Mouse (Mus musculus): ENCODE measurements around the gene Lax1.
A peak's percentile ranks its signal among the peaks of the same experiment; 100 is the strongest.
"Not testable (repeated sequence)": the region's sequence is repeated elsewhere in the genome, so short reads cannot be mapped to it uniquely, and the experiment has no call there.

Lax1 gene

GRCm38 (mm10) chr1:133688301-133688700 is 1.6 kb downstream of the Lax1 start:
- no peak for DNase-seq (ENCODE audit: low spot score in 2 of 2)

GRCm38 (mm10) chr1:133685749-133686519 is 4.0 kb downstream of the Lax1 start:
- no peak for DNase-seq (ENCODE audit: low spot score in 2 of 2)

- DNase-seq (ENCODE audit: low spot score in 2 of 2), result no peak
Measured at GRCm38 (mm10) chr1:133671801-133672200, 18.1 kb downstream of the Lax1 start.

- no peak for DNase-seq (ENCODE audit: low spot score in 2 of 2)
Measured at GRCm38 (mm10) chr1:133671266-133671665, 18.6 kb downstream of the Lax1 start.

GRCm38 (mm10) chr1:133670776-133671175 is 19.1 kb downstream of the Lax1 start:
- DNase-seq (ENCODE audit: low spot score in 2 of 2), result no peak

- no peak for DNase-seq (ENCODE audit: low spot score in 2 of 2)
Measured at GRCm38 (mm10) chr1:133670190-133670589, 19.7 kb downstream of the Lax1 start.

GRCm38 (mm10) chr1:133668618-133669017 is 21.3 kb downstream of the Lax1 start:
- no peak for DNase-seq (ENCODE audit: low spot score in 2 of 2)

- DNase-seq (ENCODE audit: low spot score in 2 of 2), result no peak
Measured at GRCm38 (mm10) chr1:133667721-133668120, 22.2 kb downstream of the Lax1 start.

- not testable (repeated sequence) for DNase-seq (ENCODE audit: low spot score in 2 of 2)
Measured at GRCm38 (mm10) chr1:133665713-133666112, 24.2 kb downstream of the Lax1 start.

- DNase-seq (ENCODE audit: low spot score in 2 of 2), result no peak
Measured at GRCm38 (mm10) chr1:133664203-133664970, 25.5 kb downstream of the Lax1 start.

GRCm38 (mm10) chr1:133663427-133663826 is 26.5 kb downstream of the Lax1 start:
- DNase-seq (ENCODE audit: low spot score in 2 of 2), result no peak

- no peak for DNase-seq (ENCODE audit: low spot score in 2 of 2)
Measured at GRCm38 (mm10) chr1:133662941-133663340, 27.0 kb downstream of the Lax1 start.

GRCm38 (mm10) chr1:133661203-133661933 is 28.5 kb downstream of the Lax1 start, which contains the start of gene Gm38394:
Gene Gm38394, minus strand, starts transcription at chr1:133661318.
- DNase-seq (ENCODE audit: low spot score in 2 of 2), result peak; percentile 89 to 91

GRCm38 (mm10) chr1:133660466-133661202 is 29.3 kb downstream of the Lax1 start, which contains the start of gene Zbed6:
Gene Zbed6, minus strand, starts transcription at chr1:133660885.
- peak; percentile 62 to 66 for DNase-seq (ENCODE audit: low spot score in 2 of 2)

GRCm38 (mm10) chr1:133658878-133659277 is 31.0 kb downstream of the Lax1 start:
- no peak for DNase-seq (ENCODE audit: low spot score in 2 of 2)

GRCm38 (mm10) chr1:133656811-133657210 is 33.1 kb downstream of the Lax1 start:
- DNase-seq (ENCODE audit: low spot score in 2 of 2), result no peak

GRCm38 (mm10) chr1:133653033-133653432 is 36.9 kb downstream of the Lax1 start:
- DNase-seq (ENCODE audit: low spot score in 2 of 2), result no peak

GRCm38 (mm10) chr1:133650288-133651055 is 39.4 kb downstream of the Lax1 start:
- DNase-seq (ENCODE audit: low spot score in 2 of 2), result no peak

- no peak for DNase-seq (ENCODE audit: low spot score in 2 of 2)
Measured at GRCm38 (mm10) chr1:133645652-133646051, 44.3 kb downstream of the Lax1 start.

- DNase-seq (ENCODE audit: low spot score in 2 of 2), result no peak
Measured at GRCm38 (mm10) chr1:133641163-133641562, 48.7 kb downstream of the Lax1 start.

GRCm38 (mm10) chr1:133638517-133638916 is 51.4 kb downstream of the Lax1 start:
- no peak for DNase-seq (ENCODE audit: low spot score in 2 of 2)

All from frontal cortex, postnatal 14 days (tissue).